Mouse (Mus musculus): ENCODE measurements around the gene Pcsk1. TPM values are rescaled to one million over a fixed set of nuclear protein-coding genes. Genes with fewer than 3 reads are reported as not detected.

Pcsk1 gene
- polyA plus RNA-seq, 1 experiment from 2014 or later = 0.83 TPM

DNA sequence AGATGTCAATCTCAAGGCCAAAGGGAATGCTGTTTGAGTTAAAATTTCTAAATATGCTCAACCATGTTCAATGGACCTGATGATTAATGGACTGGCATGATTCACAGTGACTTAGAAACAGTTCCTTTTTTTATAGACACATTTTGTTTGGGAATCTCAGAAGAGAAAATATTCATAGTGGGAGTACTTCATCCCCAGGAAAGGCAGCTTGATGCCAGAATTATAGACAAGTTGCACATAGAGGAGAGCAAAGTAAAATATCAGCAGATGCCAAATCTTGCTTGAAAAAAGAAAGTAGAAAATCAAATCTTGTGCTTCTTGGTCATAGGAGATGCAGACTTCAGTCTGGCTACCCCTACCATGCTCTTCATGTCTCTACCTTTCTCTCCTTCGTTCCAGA is 25.2 kb downstream of the Pcsk1 start:
- no peak overlapping the region for H3K9ac ChIP-seq (ENCODE audit: low read length)
- no peak for ATAC-seq (ENCODE audit: low read depth)
- H3K27me3 ChIP-seq (ENCODE audit: control insufficient read depth, insufficient read depth, low read depth, low read length) = no peaks in the 10 kb centered on the region
- H3K4me2 ChIP-seq (ENCODE audit: low read depth, low read length) = no peak overlapping the region
- no peaks in the 10 kb centered on the region for H3K9me3 ChIP-seq (ENCODE audit: control insufficient read depth, low read length)
- WGBS = 78% methylated on average over 1 of the region's 1 CpGs
- no peaks in the 10 kb centered on the region for H3K4me1 ChIP-seq (replicated peaks; ENCODE audit: control insufficient read depth, insufficient read depth, low read length)
- no peaks in the 10 kb centered on the region for H3K36me3 ChIP-seq (ENCODE audit: control insufficient read depth, insufficient read depth, low read length)
- no peak overlapping the region for H3K27ac ChIP-seq (ENCODE audit: low read length)
- H3K4me3 ChIP-seq (ENCODE audit: low read length) = no peak overlapping the region

DNA sequence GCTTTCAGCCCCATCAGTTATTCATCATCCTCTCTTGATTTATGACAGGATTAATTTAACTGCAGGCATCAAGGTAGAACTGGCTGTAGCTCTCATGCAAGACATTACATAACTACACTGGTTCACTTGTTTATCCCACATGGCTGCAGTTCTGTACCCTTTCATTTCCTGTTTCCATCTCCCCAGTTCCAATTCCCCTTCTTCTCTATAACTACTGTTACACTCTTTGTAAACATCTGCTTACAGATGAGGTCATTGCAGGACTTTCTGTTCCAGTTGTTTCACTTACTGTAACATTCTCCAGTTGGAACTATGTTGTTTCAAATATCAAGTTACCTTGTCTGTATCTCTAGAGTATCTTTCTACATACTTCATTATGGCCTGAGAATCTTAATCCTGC is 46.2 kb downstream of the Pcsk1 start:
- Histone ChIP-seq H3K9ac (ENCODE audit: low read length) (no peak overlapping the region), H3K36me3 (ENCODE audit: control insufficient read depth, insufficient read depth, low read length) (no peaks in the 10 kb centered on the region), H3K4me3 (ENCODE audit: low read length) (no peak overlapping the region), H3K27me3 (ENCODE audit: control insufficient read depth, insufficient read depth, low read depth, low read length) (no peaks in the 10 kb centered on the region), H3K27ac (ENCODE audit: low read length) (no peak overlapping the region), H3K4me1 (replicated peaks; ENCODE audit: control insufficient read depth, insufficient read depth, low read length) (no peaks in the 10 kb centered on the region), H3K4me2 (ENCODE audit: low read depth, low read length) (no peak overlapping the region), H3K9me3 (ENCODE audit: control insufficient read depth, low read length) (no peaks in the 10 kb centered on the region)
- no peak for ATAC-seq (ENCODE audit: low read depth)

DNA sequence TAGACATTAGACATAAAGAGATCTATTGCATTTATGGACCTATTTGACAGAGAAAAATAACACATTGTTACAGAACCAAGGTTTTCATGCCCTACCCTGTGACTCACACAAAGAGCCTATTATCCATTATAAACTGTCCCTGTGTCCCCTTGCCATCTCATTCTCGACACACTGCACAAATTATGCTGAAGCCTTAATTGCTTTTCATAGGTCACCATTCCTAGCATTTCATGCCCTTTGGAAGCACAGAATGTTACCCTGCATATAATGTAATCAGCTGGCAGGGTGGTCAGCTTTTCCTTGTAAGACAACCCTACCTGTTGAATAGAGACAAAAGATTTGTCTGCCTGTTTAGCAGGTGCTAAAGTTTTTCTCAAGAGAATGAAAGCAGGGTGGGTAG is 71.0 kb downstream of the Pcsk1 start:
- no peaks in the 10 kb centered on the region for H3K9me3 ChIP-seq (ENCODE audit: control insufficient read depth, low read length)
- no peak overlapping the region for H3K9ac ChIP-seq (ENCODE audit: low read length)
- no peak overlapping the region for H3K4me2 ChIP-seq (ENCODE audit: low read depth, low read length)
- 35% methylated on average over 1 of the region's 1 CpGs for WGBS
- H3K36me3 ChIP-seq (ENCODE audit: control insufficient read depth, insufficient read depth, low read length) = no peaks in the 10 kb centered on the region
- no peak for ATAC-seq (ENCODE audit: low read depth)
- no peak overlapping the region for H3K4me3 ChIP-seq (ENCODE audit: low read length)
- H3K27me3 ChIP-seq (ENCODE audit: control insufficient read depth, insufficient read depth, low read depth, low read length) = no peaks in the 10 kb centered on the region
- H3K27ac ChIP-seq (ENCODE audit: low read length) = no peak overlapping the region
- H3K4me1 ChIP-seq (replicated peaks; ENCODE audit: control insufficient read depth, insufficient read depth, low read length) = no peaks in the 10 kb centered on the region

DNA sequence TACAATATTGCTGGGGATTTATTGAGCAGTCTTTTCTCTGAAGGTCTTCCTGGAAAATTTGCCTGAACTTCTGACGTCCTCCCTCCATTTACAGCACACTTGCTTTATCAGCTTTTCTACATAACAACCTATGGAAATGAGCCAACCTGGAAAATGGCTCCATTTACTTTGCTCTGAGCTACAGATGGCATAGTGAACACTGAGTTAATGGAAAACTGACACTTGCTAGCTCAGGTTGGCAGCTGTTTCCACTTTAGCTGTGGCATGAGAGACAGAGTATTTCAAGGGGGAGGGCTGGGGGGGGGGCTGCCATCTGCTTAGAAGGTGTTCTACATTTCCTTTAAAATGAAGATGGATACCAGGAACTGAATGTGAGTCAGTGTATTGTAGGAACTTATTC is 73.8 kb downstream of the Pcsk1 start:
- Histone ChIP-seq H3K9me3 (ENCODE audit: control insufficient read depth, low read length) (no peaks in the 10 kb centered on the region), H3K4me1 (replicated peaks; ENCODE audit: control insufficient read depth, insufficient read depth, low read length) (no peaks in the 10 kb centered on the region), H3K27me3 (ENCODE audit: control insufficient read depth, insufficient read depth, low read depth, low read length) (no peaks in the 10 kb centered on the region), H3K4me2 (ENCODE audit: low read depth, low read length) (no peak overlapping the region), H3K36me3 (ENCODE audit: control insufficient read depth, insufficient read depth, low read length) (no peaks in the 10 kb centered on the region), H3K9ac (ENCODE audit: low read length) (no peak overlapping the region), H3K4me3 (ENCODE audit: low read length) (no peak overlapping the region), H3K27ac (ENCODE audit: low read length) (no peak overlapping the region)
- no peak for ATAC-seq (ENCODE audit: low read depth)
- 28% methylated on average over 1 of the region's 1 CpGs for WGBS

All from lung, embryonic 16.5 days (tissue).